Mouse (Mus musculus): Measurements from ENCODE around the gene Pak6. TPM values are rescaled to one million over a fixed set of nuclear protein-coding genes. Genes with fewer than 3 reads are reported as not detected.
A peak's percentile ranks its signal among the peaks of the same experiment; 100 is the strongest.

Pak6 gene
- polyA plus RNA-seq, 1 experiment: not detected

DNA sequence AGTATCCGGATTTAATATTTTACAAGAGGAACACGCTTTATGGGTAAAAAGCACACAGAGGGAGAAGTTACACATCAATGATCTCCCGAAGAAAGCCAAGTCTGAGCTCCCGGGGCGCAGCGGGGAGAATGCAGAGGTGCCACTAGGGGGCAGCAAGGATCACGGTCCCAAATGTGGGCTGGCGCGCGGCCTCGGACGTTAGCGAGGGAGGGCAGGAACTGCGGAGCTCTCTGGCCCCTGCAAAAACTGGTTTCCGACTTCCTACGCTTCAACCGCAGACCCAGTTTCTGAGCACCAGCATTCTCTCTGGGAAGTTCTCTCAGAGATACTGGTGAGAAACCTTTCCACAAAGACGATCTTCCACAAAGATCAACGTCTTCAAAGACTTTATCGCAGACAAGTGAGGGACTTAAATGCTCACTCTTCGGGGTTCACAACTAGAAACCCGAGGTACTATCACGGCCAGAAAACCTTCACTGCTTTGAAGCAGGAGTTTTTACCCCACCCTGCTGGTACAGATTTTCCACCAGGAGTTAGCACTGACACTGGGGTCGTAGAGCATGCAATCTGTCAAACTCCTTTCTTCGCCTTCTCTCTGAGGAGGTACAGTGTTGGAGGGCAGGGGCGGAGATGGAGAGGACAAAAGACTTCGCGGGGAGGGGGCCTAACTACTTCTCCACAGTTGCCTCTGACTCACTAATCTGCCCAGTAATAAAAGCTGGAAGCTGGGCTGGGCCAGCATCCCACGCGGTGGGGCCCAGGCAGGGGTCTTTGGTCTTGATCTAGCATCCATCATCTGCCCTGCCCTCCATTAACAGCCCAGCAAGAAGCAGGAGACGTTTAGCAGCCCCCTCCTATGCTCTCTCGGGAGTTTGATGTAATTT, 37.3 kb downstream of the Pak6 start:
- Histone ChIP-seq H3K4me3 (ENCODE audit: insufficient read depth, low read depth, low read length) (peak overlapping the region; percentile 29), H3K4me1 (ENCODE audit: control insufficient read depth, insufficient read depth, low read length) (peaks cover 57% of the 10 kb centered on the region), H3K27ac (ENCODE audit: insufficient read depth, low read depth, low read length) (no peak overlapping the region)
- 5% methylated on average over 32 of the region's 32 CpGs for whole genome bisulfite sequencing
- TF ChIP-seq CTCF (IDR thresholded peaks at IDR 0.05; ENCODE audit: insufficient read depth, low read depth, low read length) (peak; percentile 93), POLR2A (IDR thresholded peaks at IDR 0.05; ENCODE audit: insufficient read depth, low read depth, low read length) (no peak)

DNA sequence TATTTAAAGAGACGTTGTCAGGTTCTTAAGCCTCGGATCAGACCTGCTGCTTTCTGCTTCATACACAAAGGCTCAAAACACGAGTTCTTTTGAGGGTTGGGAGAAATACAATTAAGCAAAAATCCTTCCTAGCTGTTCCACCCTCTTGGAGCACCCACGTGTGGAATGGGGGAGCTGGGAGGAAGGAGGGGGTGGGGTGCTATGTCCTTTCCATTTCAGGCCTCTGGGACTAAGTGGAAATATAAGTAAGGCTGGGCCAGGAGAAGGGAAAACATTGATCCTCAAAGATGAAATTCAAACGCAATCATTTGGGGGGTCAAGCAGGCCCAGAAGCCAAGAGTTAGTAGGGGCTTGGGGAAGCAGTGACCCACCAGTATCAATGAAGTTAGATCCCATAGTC, 38.1 kb downstream of the Pak6 start:
- WGBS: 24% methylated on average over 5 of the region's 5 CpGs
- peaks cover 60% of the 10 kb centered on the region for H3K4me1 ChIP-seq (ENCODE audit: control insufficient read depth, insufficient read depth, low read length)
- no peak for TF ChIP-seq CTCF (IDR thresholded peaks at IDR 0.05; ENCODE audit: insufficient read depth, low read depth, low read length)
- no peak for TF ChIP-seq POLR2A (IDR thresholded peaks at IDR 0.05; ENCODE audit: insufficient read depth, low read depth, low read length)
- H3K27ac ChIP-seq (ENCODE audit: insufficient read depth, low read depth, low read length): peak overlapping the region; percentile 74; the same call in 1 of the 2 replicates
- H3K4me3 ChIP-seq (ENCODE audit: insufficient read depth, low read depth, low read length): peak overlapping the region; percentile 29

DNA sequence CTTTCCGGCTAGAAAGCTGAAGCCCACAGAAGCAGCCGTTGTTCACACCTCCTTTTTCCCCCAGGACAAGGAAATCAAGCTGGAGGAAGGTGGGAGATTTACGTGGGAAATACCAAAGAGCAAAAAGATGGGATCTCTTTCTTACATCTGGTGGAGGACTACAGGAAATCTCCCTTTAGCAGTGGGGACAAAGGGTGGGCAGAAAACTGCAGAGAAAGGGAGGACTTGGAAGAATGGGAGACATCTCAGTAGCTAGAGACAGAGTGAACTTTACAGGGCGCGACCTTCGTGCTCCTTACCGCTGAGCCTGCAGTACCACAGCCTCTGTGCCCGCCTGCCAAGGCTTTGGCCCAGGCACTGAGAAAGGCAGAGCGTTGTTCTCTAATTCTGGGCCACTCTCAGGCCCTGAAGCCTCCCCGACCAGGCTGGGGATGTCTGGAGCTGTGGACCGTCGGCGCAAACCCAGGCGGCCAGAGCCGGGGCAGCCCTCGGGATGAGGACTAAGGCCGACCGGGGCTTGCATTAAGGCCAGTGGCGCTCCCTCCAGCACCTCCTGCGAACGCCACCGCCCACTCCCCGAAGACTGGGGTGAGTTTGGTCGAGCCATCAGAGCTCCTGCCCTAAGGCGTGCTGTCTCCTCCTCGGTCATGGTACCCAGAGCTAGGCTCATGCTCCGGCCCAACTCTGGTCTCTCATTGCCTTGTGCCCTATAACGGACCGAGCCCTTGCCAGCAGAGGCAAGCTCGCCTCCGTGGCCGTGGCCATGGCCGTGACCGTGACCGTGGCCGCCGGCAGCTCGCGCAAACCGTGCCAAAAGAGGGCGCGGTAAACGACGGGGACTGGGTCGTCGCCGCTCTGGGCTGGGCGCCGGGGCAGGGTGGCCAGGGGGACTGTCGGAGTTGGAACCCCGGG, 39.1 kb downstream of the Pak6 start:
- TF ChIP-seq CTCF (IDR thresholded peaks at IDR 0.05; ENCODE audit: insufficient read depth, low read depth, low read length) (no peak), POLR2A (IDR thresholded peaks at IDR 0.05; ENCODE audit: insufficient read depth, low read depth, low read length) (no peak)
- peak overlapping the region; percentile 59 for H3K4me3 ChIP-seq (ENCODE audit: insufficient read depth, low read depth, low read length)
- WGBS: 18% methylated on average over 51 of the region's 51 CpGs

DNA sequence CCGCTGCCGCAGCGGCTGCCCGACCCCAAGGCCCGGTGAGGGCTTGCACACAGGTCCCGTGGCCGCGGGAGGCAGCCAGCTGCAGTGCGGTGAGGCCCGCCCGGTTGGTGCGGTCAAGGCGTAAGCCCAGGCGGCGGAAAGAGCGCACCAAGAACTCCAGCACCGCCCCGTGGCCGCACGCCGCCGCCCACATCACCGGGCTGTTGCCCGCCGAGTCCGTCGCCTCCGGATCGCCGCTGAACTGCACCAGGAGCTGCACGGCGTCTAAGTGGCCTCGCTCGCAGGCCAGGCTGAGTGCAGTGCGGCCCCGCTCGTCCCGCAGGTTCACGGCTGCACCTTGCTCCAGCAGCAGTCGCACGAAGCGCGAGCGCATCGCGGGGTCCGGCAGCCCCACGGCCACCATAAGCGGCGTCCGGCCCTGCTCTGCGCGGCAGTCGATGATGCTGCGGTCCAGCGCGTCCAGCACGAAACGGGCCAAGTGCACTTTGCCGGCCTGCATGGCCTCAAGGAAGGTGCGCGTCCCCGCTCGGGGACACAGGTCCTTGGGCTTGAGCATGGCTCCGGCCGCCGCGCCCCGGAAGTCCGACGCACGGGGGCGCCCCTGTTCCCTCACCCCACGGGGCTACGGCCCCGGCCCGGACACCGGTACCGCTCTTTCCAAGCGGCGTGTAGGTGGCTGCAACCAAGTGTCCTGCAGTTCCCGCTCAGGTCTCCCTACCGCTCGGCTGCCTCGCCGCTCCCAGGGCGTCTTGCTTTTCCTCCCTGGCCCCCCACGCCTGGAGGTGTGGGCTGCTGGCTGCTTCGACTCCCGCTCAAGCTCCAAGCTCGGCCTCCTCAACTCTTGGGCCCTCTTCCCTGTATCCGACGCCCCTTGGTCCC, 40.0 kb downstream of the Pak6 start:
- TF ChIP-seq POLR2A (IDR thresholded peaks at IDR 0.05; ENCODE audit: insufficient read depth, low read depth, low read length) (no peak), CTCF (IDR thresholded peaks at IDR 0.05; ENCODE audit: insufficient read depth, low read depth, low read length) (no peak)
- H3K27ac ChIP-seq (ENCODE audit: insufficient read depth, low read depth, low read length): peak overlapping the region; percentile 74
- peak overlapping the region; percentile 59 for H3K4me3 ChIP-seq (ENCODE audit: insufficient read depth, low read depth, low read length)
- WGBS: 1% methylated on average over 93 of the region's 93 CpGs
- peaks cover 58% of the 10 kb centered on the region for H3K4me1 ChIP-seq (ENCODE audit: control insufficient read depth, insufficient read depth, low read length)

More for the DNA sequence above, 39.1 kb downstream of the Pak6 start:
- peak overlapping the region; percentile 74 for H3K27ac ChIP-seq (ENCODE audit: insufficient read depth, low read depth, low read length)
- peaks cover 62% of the 10 kb centered on the region for H3K4me1 ChIP-seq (ENCODE audit: control insufficient read depth, insufficient read depth, low read length)

DNA sequence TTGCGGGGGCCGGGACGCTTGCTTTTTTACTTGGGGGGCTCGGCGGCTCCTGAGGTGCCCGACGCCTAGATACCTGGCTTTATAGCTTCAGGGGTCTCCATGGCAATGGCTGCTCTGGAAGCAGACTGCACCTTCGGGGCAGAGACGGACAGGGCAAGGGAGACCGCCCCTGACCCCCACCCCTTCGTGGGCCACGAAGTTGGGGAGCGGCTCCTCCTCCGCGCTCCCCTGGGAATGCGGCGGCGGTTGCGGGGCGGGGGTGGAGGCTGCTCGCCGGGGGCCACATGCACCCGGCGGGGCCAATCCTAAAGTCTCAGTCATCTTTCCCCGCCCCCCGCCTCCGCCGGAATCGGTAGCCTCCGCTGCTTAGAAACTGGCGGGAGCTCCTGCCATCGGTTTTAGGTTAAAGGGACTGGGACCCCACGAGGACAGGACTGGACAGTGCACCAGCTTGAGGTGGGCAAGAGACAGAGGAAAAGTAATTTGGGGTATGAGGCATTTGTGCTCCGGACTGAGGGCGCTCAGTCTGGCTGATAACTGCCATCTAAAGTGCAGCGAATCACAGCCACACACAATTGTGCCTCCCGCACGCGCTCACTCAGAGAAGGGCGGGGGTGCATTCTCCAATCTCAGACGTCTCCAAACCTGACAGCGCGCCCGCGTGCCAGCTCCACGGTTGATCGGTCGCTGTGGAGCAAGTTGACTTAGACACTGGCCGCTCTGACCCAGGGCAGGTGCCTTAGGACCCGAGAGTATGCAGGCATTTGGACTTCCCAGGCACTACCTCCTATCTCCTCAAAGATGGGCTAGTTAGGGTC, 41.0 kb downstream of the Pak6 start, which contains the start of gene Ankrd63:
Gene Ankrd63, minus strand, starts transcription at position 51 of the 818 bp plus-strand sequence.
- TF ChIP-seq CTCF (IDR thresholded peaks at IDR 0.05; ENCODE audit: insufficient read depth, low read depth, low read length): no peak
- TF ChIP-seq POLR2A (IDR thresholded peaks at IDR 0.05; ENCODE audit: insufficient read depth, low read depth, low read length): no peak
- WGBS: 5% methylated on average over 50 of the region's 50 CpGs
- peaks cover 63% of the 10 kb centered on the region for H3K4me1 ChIP-seq (ENCODE audit: control insufficient read depth, insufficient read depth, low read length)
- peak within 1 kb of the TSS; percentile 74 for H3K27ac ChIP-seq (ENCODE audit: insufficient read depth, low read depth, low read length)
- peak within 1 kb of the TSS; percentile 59 for H3K4me3 ChIP-seq (ENCODE audit: insufficient read depth, low read depth, low read length)

DNA sequence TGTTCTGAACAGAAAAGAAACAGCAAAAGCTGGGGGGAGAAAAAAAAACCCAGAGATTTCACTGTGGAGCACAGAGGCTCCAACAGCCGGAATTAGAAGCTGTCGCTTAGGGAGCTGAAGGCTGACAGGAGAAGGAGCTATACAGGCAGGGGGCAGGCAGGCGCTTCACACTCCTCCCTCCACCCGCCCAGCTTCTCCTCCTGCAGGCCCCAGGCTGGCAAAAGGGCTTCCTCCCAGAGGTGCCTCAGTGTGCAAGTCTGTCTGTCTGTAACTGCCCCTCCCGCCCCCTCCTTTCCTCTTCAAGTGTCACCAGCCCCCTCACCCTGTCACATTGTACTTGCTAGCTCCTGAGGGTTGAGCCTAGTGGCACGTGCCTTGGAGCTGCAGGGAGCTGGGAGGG, 43.3 kb downstream of the Pak6 start:
- peak overlapping the region; percentile 74 for H3K27ac ChIP-seq (ENCODE audit: insufficient read depth, low read depth, low read length)
- WGBS: 20% methylated on average over 6 of the region's 6 CpGs
- no peak for TF ChIP-seq POLR2A (IDR thresholded peaks at IDR 0.05; ENCODE audit: insufficient read depth, low read depth, low read length)
- no peak for TF ChIP-seq CTCF (IDR thresholded peaks at IDR 0.05; ENCODE audit: insufficient read depth, low read depth, low read length)
- H3K4me3 ChIP-seq (ENCODE audit: insufficient read depth, low read depth, low read length): no peak overlapping the region
- H3K4me1 ChIP-seq (ENCODE audit: control insufficient read depth, insufficient read depth, low read length): peaks cover 74% of the 10 kb centered on the region

DNA sequence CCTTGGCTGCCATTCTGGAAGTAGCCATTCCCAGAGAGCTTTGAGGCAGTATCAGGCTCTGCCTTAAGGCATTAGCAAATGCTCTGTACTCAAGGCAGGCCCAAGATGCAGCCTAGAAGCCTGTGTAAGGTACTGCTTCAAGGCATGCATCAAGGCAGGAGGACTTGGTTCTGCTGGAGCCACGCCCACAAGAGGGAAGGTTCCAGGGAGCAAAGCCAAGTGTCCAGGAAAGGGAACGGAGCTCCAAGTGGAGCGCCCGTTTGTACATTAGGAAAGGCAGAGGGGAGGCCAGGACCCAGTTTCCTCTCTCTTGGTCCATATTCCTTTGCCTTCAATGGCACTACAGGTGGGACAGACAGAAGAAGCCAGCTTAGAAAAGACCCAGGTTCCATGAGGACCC, 45.4 kb downstream of the Pak6 start:
- 87% methylated on average over 4 of the region's 4 CpGs for WGBS
- peaks cover 75% of the 10 kb centered on the region for H3K4me1 ChIP-seq (ENCODE audit: control insufficient read depth, insufficient read depth, low read length)
- TF ChIP-seq POLR2A (IDR thresholded peaks at IDR 0.05; ENCODE audit: insufficient read depth, low read depth, low read length) (no peak), CTCF (IDR thresholded peaks at IDR 0.05; ENCODE audit: insufficient read depth, low read depth, low read length) (no peak)
- no peak overlapping the region for H3K4me3 ChIP-seq (ENCODE audit: insufficient read depth, low read depth, low read length)
- no peak overlapping the region for H3K27ac ChIP-seq (ENCODE audit: insufficient read depth, low read depth, low read length)
